Mouse (Mus musculus) heart, adult 2 months (tissue): ENCODE results near the gene Bst1. TPM values are rescaled to one million over a fixed set of nuclear protein-coding genes. Genes with fewer than 3 reads are reported as not detected.
A peak's percentile ranks its signal among the peaks of the same experiment; 100 is the strongest.

Source experiments
- DNase-seq, 2 experiments: peaks; one replicate each; pipeline ENCODE4 v3.0.0; 2021
- H3K27ac ChIP-seq: fragments of 200-600 bp; 2 replicates; pipeline ENCODE4 v1.8.1; 2022
- H3K27me3 ChIP-seq: fragments of 200-500 bp; 2 replicates; pipeline ENCODE4 v1.6.1; 2012; ENCODE audit warnings: mild to moderate bottlenecking, low read length, inconsistent platforms, mixed read lengths; ENCODE audit not compliant: control insufficient read depth, insufficient read depth
- H3K36me3 ChIP-seq: fragments of 200-500 bp; 2 replicates; pipeline ENCODE4 v1.6.1; 2012; ENCODE audit warnings: low read length, inconsistent platforms; ENCODE audit not compliant: control insufficient read depth, insufficient read depth
- H3K4me1 ChIP-seq: fragments of 200-500 bp; 2 replicates; pipeline ENCODE4 v1.6.1; 2011; ENCODE audit warnings: low read length; ENCODE audit not compliant: control insufficient read depth, insufficient read depth
- H3K4me3 ChIP-seq: fragments of 200-600 bp; 2 replicates; pipeline ENCODE4 v1.8.1; 2022
- H3K79me2 ChIP-seq: fragments of 200-500 bp; replicated peaks from 2 replicates; pipeline ENCODE4 v1.6.1; 2012; ENCODE audit warnings: mild to moderate bottlenecking, inconsistent platforms, low read length, moderate library complexity, mixed read lengths; ENCODE audit not compliant: control insufficient read depth, insufficient read depth
- H3K9ac ChIP-seq: fragments of 200-500 bp; 2 replicates; pipeline ENCODE4 v1.6.1; 2012; ENCODE audit warnings: low read depth, mild to moderate bottlenecking, control low read depth, inconsistent platforms, low read length, mixed read lengths
- CTCF ChIP-seq: fragments of 200-600 bp; IDR thresholded peaks from 2 replicates; pipeline ENCODE4 v1.8.1; 2022; ENCODE audit warnings: antibody characterized with exemption, mild to moderate bottlenecking, moderate library complexity
- EP300 ChIP-seq: fragments of 200-500 bp; IDR thresholded peaks from 2 replicates; pipeline ENCODE4 v1.6.1; 2011; ENCODE audit warnings: low read depth, low read length, control low read depth; ENCODE audit not compliant: insufficient read depth
- POLR2A ChIP-seq: fragments of 200-500 bp; IDR thresholded peaks from 2 replicates; pipeline ENCODE4 v1.6.1; 2011; ENCODE audit warnings: mild to moderate bottlenecking, low read depth, low read length, control low read depth; ENCODE audit not compliant: insufficient read depth
- WGBS: fragments of 180-500 bp; shearing (Covaris S2); methylation state at CpG from one replicate; pipeline ENCODE4 v1.1.7; 2018; 5-methylcytosine and 5-hydroxymethylcytosine counted together
- intact Hi-C: fragments of 180-260 bp; cut with DNase I; formaldehyde crosslinking; loops from one replicate; pipeline ENCODE4 v1.15.1; 2025
- polyA plus RNA-seq: library from polyadenylated mRNA; depleted of rRNA; stranded (reverse); fragments of >200 nt; gene quantifications from 2 replicates; pipeline ENCODE4 v1.2.3, GENCODE M21; 2012
- total RNA-seq, 2 experiments: library from RNA; stranded (reverse); gene quantifications; 2 replicates each; pipeline ENCODE4 v1.2.3; 2021

Gene Bst1
- total and polyA plus RNA-seq, 3 experiments = 1.6 to 3.3 (median 1.7) TPM

- no peak for DNase-seq
These were observed 37.2 kb upstream of the Bst1 start for GRCm38 (mm10) chr5:43781423-43781976.

GRCm38 (mm10) chr5:43781977-43782930 lies 36.4 kb upstream of the Bst1 start:
- intact Hi-C loops = loop anchor here (10.0 kb wide), 2 partner anchors 443 to 547 kb away; partner anchors contain the start of genes Cpeb2 and Tapt1
- DNase-seq = peak; percentile 87 to 90
- peaks cover 7% of the 10 kb centered on the region for H3K4me1 ChIP-seq

More at GRCm38 (mm10) chr5:43781423-43781976, 37.2 kb upstream of the Bst1 start:
- Histone ChIP-seq H3K4me3 (peak overlapping the region; percentile 95), H3K27me3 (no peaks in the 10 kb centered on the region), H3K79me2 (no peaks in the 10 kb centered on the region), H3K36me3 (peaks cover 6% of the 10 kb centered on the region), H3K9ac (peak overlapping the region; percentile 99), H3K4me1 (peaks cover 7% of the 10 kb centered on the region), H3K27ac (peak overlapping the region; percentile 97)
- WGBS = under 1% methylated on average over 59 of the region's 61 CpGs
- no peak for TF ChIP-seq CTCF
- no peak for TF ChIP-seq EP300
- no peak for TF ChIP-seq POLR2A
- intact Hi-C loops = loop anchor here (10.0 kb wide), 2 partner anchors 443 to 547 kb away; partner anchors contain the start of genes Cpeb2 and Tapt1

GRCm38 (mm10) chr5:43783996-43784395 lies 34.7 kb upstream of the Bst1 start:
- Histone ChIP-seq H3K27ac (no peak overlapping the region), H3K36me3 (no peaks in the 10 kb centered on the region), H3K9ac (no peak overlapping the region), H3K27me3 (no peaks in the 10 kb centered on the region), H3K4me1 (peaks cover 7% of the 10 kb centered on the region), H3K79me2 (no peaks in the 10 kb centered on the region), H3K4me3 (no peak overlapping the region)
- WGBS = 60% methylated on average over 2 of the region's 2 CpGs
- DNase-seq = no peak
- intact Hi-C loops = loop anchor here (10.0 kb wide), 2 partner anchors 441 to 549 kb away; partner anchors contain the start of genes Cpeb2 and Tapt1
- TF ChIP-seq POLR2A (no peak), EP300 (no peak), CTCF (no peak)

More at GRCm38 (mm10) chr5:43781977-43782930, 36.4 kb upstream of the Bst1 start:
- TF ChIP-seq POLR2A (peak; percentile 88), EP300 (no peak)
- peak overlapping the region; percentile 97 for H3K27ac ChIP-seq
- H3K79me2 ChIP-seq = no peaks in the 10 kb centered on the region
- H3K27me3 ChIP-seq = no peaks in the 10 kb centered on the region
- peak overlapping the region; percentile 99 for H3K9ac ChIP-seq
- H3K36me3 ChIP-seq = no peaks in the 10 kb centered on the region
- H3K4me3 ChIP-seq = peak overlapping the region; percentile 95
- 3% methylated on average over 82 of the region's 82 CpGs for WGBS

- intact Hi-C loops = loop anchor here (10.0 kb wide), 2 partner anchors 438 to 552 kb away; partner anchors contain the start of genes Cpeb2 and Tapt1
- DNase-seq = no peak
These were observed 32.1 kb upstream of the Bst1 start for GRCm38 (mm10) chr5:43786607-43787006.

GRCm38 (mm10) chr5:43787976-43788752 lies 30.5 kb upstream of the Bst1 start:
- 65% methylated on average over 9 of the region's 9 CpGs for WGBS
- no peak for TF ChIP-seq POLR2A
- TF ChIP-seq EP300 = no peak
- no peak for TF ChIP-seq CTCF
- no peak overlapping the region for H3K9ac ChIP-seq
- intact Hi-C loops = loop anchor here (10.0 kb wide), 2 partner anchors 437 to 553 kb away; partner anchors contain the start of genes Cpeb2 and Tapt1
- no peaks in the 10 kb centered on the region for H3K36me3 ChIP-seq
- no peaks in the 10 kb centered on the region for H3K27me3 ChIP-seq
- H3K79me2 ChIP-seq = no peaks in the 10 kb centered on the region
- H3K4me3 ChIP-seq = no peak overlapping the region
- DNase-seq = no peak
- H3K4me1 ChIP-seq = no peaks in the 10 kb centered on the region
- H3K27ac ChIP-seq = no peak overlapping the region

More at GRCm38 (mm10) chr5:43786607-43787006, 32.1 kb upstream of the Bst1 start:
- no peaks in the 10 kb centered on the region for H3K27me3 ChIP-seq
- H3K36me3 ChIP-seq = no peaks in the 10 kb centered on the region
- H3K4me3 ChIP-seq = no peak overlapping the region
- no peaks in the 10 kb centered on the region for H3K79me2 ChIP-seq
- TF ChIP-seq CTCF = no peak
- TF ChIP-seq EP300 = no peak
- TF ChIP-seq POLR2A = no peak
- 86% methylated on average over 4 of the region's 4 CpGs for WGBS
- H3K9ac ChIP-seq = no peak overlapping the region
- H3K27ac ChIP-seq = no peak overlapping the region
- H3K4me1 ChIP-seq = peaks cover 3% of the 10 kb centered on the region; the same call in 1 of the 2 replicates
